Mouse (Mus musculus) embryonic stem cell, embryonic (primary cell): Measurements from ENCODE around the gene Hivep3.

Experiments
- CTCF ChIA-PET, 4 experiments: fragments of 300-600 bp in 2 of 4; fragments of 350-600 bp in 2 of 4; sonication (Branson Sonifier 250); formaldehyde crosslinking; loops; one replicate each; lab custom pipeline; 2022; ENCODE audit warnings: inconsistent platforms in 2 of 4; lab: Charles Lee
- POLR2A ChIA-PET, 4 experiments: fragments of 300-600 bp in 2 of 4; fragments of 350-600 bp in 2 of 4; sonication (Branson Sonifier 250); formaldehyde crosslinking; loops; one replicate each; lab custom pipeline; 2022; ENCODE audit warnings: antibody characterized with exemption in 4 of 4, inconsistent platforms in 1 of 4; lab: Charles Lee

The Hivep3 gene

GRCm38 (mm10) chr4:120062198-120062597 lies 328.6 kb downstream of the Hivep3 start:
- POLR2A ChIA-PET = no interaction called here

GRCm38 (mm10) chr4:120062754-120063153 lies 329.2 kb downstream of the Hivep3 start:
- CTCF ChIA-PET = no interaction called here

More at GRCm38 (mm10) chr4:120062198-120062597, 328.6 kb downstream of the Hivep3 start:
- CTCF ChIA-PET = no interaction called here

GRCm38 (mm10) chr4:120063353-120064124 lies 330.0 kb downstream of the Hivep3 start:
- ChIA-PET CTCF (interaction anchor here in 1 of 4 experiments (0.6 kb wide), 2 partner anchors 38 to 67 kb away, joined by 3 read pairs; no protein-coding TSS in a partner anchor), POLR2A (interaction anchor here in 2 of 4 experiments (0.6 kb wide), 2 partner anchors 39 to 1928 kb away, joined by 3 to 5 read pairs; no protein-coding TSS in a partner anchor)

More at GRCm38 (mm10) chr4:120062754-120063153, 329.2 kb downstream of the Hivep3 start:
- POLR2A ChIA-PET = no interaction called here

- CTCF ChIA-PET = interaction anchor here in 1 of 4 experiments (0.8 kb wide), 1 partner anchor 80 kb away, joined by 3 read pairs; no protein-coding TSS in a partner anchor
- POLR2A ChIA-PET = no interaction called here
Observed at GRCm38 (mm10) chr4:120064696-120065095, 331.1 kb downstream of the Hivep3 start, which contains the start of gene AL607142.1. Gene AL607142.1 (plus strand): TSS chr4:120064996.

GRCm38 (mm10) chr4:120066841-120067591 lies 333.4 kb downstream of the Hivep3 start:
- ChIA-PET POLR2A (no interaction called here), CTCF (interaction anchor here in 3 of 4 experiments (0.6 kb wide), 3 partner anchors 34 to 395 kb away, joined by 3 read pairs; no protein-coding TSS in a partner anchor)

- ChIA-PET POLR2A (no interaction called here), CTCF (no interaction called here)
Observed at GRCm38 (mm10) chr4:120067592-120068235, 334.1 kb downstream of the Hivep3 start.

GRCm38 (mm10) chr4:120068883-120069581 lies 335.4 kb downstream of the Hivep3 start:
- POLR2A ChIA-PET = no interaction called here
- CTCF ChIA-PET = interaction anchor here in 1 of 4 experiments (0.7 kb wide), 1 partner anchor 8 kb away, joined by 3 read pairs; no protein-coding TSS in a partner anchor

- CTCF ChIA-PET = interaction anchor here in 1 of 4 experiments (0.7 kb wide), 1 partner anchor 9 kb away, joined by 3 read pairs; no protein-coding TSS in a partner anchor
- POLR2A ChIA-PET = no interaction called here
Observed at GRCm38 (mm10) chr4:120069582-120069980, 336.0 kb downstream of the Hivep3 start.

- POLR2A ChIA-PET = interaction anchor here in 1 of 4 experiments (0.6 to 1.1 kb wide), 2 partner anchors 16 to 1124 kb away, joined by 3 read pairs; no protein-coding TSS in a partner anchor
- CTCF ChIA-PET = interaction anchor here in 1 of 4 experiments (0.7 kb wide), 1 partner anchor 41 kb away, joined by 3 read pairs; no protein-coding TSS in a partner anchor
Observed at GRCm38 (mm10) chr4:120071411-120071810, 337.8 kb downstream of the Hivep3 start.

- ChIA-PET CTCF (no interaction called here), POLR2A (interaction anchor here in 1 of 4 experiments (1.1 kb wide), 1 partner anchor 15 kb away, joined by 3 read pairs; no protein-coding TSS in a partner anchor)
Observed at GRCm38 (mm10) chr4:120071842-120072507, 338.4 kb downstream of the Hivep3 start.

GRCm38 (mm10) chr4:120074061-120074460 lies 340.5 kb downstream of the Hivep3 start:
- CTCF ChIA-PET = interaction anchor here in 1 of 4 experiments (1.3 kb wide), 1 partner anchor 156 kb away, joined by 3 read pairs; no protein-coding TSS in a partner anchor
- POLR2A ChIA-PET = no interaction called here

- ChIA-PET CTCF (interaction anchor here in 1 of 4 experiments (0.6 kb wide), 1 partner anchor 14 kb away, joined by 3 read pairs; no protein-coding TSS in a partner anchor), POLR2A (no interaction called here)
Observed at GRCm38 (mm10) chr4:120077322-120077721, 343.7 kb downstream of the Hivep3 start.

GRCm38 (mm10) chr4:120082527-120082926 lies 348.9 kb downstream of the Hivep3 start:
- POLR2A ChIA-PET = no interaction called here
- CTCF ChIA-PET = no interaction called here

GRCm38 (mm10) chr4:120083700-120084099 lies 350.1 kb downstream of the Hivep3 start:
- ChIA-PET CTCF (no interaction called here), POLR2A (interaction anchor here in 1 of 4 experiments (0.6 kb wide), 1 partner anchor 24 kb away, joined by 3 read pairs; no protein-coding TSS in a partner anchor)

GRCm38 (mm10) chr4:120089536-120089935 lies 356.0 kb downstream of the Hivep3 start:
- CTCF ChIA-PET = interaction anchor here in 1 of 4 experiments (1.0 to 1.7 kb wide), 2 partner anchors 15 to 31 kb away, joined by 3 to 5 read pairs; no protein-coding TSS in a partner anchor
- POLR2A ChIA-PET = no interaction called here

GRCm38 (mm10) chr4:120091997-120092783 lies 358.6 kb downstream of the Hivep3 start:
- CTCF ChIA-PET = no interaction called here
- POLR2A ChIA-PET = interaction anchor here in 2 of 4 experiments (0.6 to 0.7 kb wide), 3 partner anchors 42 to 94 kb away, joined by 4 to 6 read pairs (median 4); no protein-coding TSS in a partner anchor
